Mouse (Mus musculus): Measurements from ENCODE around the gene Ciao1. TPM values are rescaled to one million over a fixed set of nuclear protein-coding genes. Genes with fewer than 3 reads are reported as not detected.
A peak's percentile ranks its signal among the peaks of the same experiment; 100 is the strongest.
"Not testable (repeated sequence)": the region's sequence is repeated elsewhere in the genome, so short reads cannot be mapped to it uniquely, and the experiment has no call there.

The Ciao1 gene
- polyA plus RNA-seq, 1 experiment = 43.8 TPM

- WGBS = 95% methylated on average over 11 of the region's 11 CpGs
- Histone ChIP-seq H3K27me3 (ENCODE audit: control insufficient read depth, insufficient read depth, low read length) (no peaks in the 10 kb centered on the region), H3K27ac (ENCODE audit: insufficient read depth, low read length) (no peak overlapping the region), H3K4me3 (ENCODE audit: extremely low read depth, insufficient read depth, insufficient read length) (no peak overlapping the region), H3K36me3 (ENCODE audit: control insufficient read depth, insufficient read depth, low read length) (peaks cover 26% of the 10 kb centered on the region), H3K4me1 (ENCODE audit: control insufficient read depth, insufficient read depth, insufficient read length) (peaks cover 3% of the 10 kb centered on the region)
- TF ChIP-seq POLR2A (IDR thresholded peaks at IDR 0.05; ENCODE audit: low read depth, low read length) (no peak), CTCF (IDR thresholded peaks at IDR 0.05; ENCODE audit: extremely low read depth, insufficient read depth, insufficient read length, insufficient replicate concordance) (no peak)
- DNase-seq (ENCODE audit: low read depth in 1 of 2, low spot score in 2 of 2) = no peak
Observed at GRCm38 (mm10) chr2:127210701-127211100, 36.9 kb downstream of the Ciao1 start.

DNA sequence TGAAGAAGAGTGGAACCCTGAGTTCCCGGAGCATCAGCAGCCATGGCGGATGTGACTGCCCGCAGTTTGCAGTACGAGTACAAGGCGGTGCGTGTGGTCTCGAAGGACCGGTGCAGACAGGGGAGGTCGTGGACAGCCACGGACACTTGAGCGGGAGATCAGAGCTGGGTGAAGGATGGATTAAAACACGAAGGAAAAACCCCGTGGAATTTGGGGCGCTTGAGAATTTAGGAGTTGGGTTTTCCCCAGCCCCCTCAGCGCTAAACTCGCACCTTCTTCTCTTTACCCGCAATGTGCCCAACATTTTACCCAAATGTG lies 39.2 kb downstream of the Ciao1 start:
- 0% methylated on average over 17 of the region's 17 CpGs for WGBS
- H3K36me3 ChIP-seq (ENCODE audit: control insufficient read depth, insufficient read depth, low read length) = peaks cover 16% of the 10 kb centered on the region

DNA sequence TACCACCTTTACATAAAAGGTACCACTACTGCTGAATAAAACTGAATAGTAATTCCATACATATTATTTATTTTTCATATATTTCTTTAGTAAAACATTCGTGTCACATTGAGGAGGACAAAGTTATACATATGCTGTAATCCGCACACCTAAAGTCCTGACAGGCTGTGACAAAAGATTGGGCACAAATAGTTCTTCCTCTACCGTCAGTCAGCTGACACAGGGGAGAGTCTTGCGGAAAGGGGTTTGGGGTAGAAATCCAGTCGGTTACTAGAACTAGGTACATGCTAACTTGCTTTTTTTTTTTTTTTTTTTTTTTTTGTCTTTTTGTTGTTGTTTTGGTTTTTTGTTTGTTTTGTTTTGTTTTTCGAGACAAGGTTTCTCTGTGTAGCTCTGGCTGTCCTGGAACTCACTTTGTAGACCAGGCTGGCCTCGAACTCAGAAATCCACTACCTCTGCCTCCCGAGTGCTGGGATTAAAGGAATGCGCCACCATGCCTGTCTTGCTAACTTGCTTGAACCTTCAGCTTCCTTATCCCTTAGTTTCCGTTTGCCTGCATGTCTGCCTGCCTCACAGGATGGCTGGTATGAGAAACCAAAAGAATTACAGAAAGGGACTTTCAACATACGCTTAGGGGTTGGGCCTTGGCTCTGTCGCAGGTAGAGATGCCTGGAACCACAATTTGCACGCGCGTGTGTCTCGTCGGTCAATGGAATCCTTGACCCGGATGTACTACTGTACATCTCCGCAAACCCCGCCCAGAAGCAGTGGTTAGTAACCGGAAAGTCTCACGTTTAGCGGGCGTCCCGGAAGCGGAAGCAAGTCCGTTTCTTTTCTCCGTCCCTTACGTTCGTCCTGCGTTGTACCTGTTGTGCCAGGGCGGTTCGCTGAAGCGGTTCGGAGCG lies 39.8 kb downstream of the Ciao1 start, which contains the start of the genes 1810024B03Rik and Snrnp200:
Gene 1810024B03Rik (minus strand): TSS at position 734 of the 905 bp plus-strand sequence.
Gene Snrnp200 (plus strand): TSS at position 840 of the 905 bp plus-strand sequence.
- TF ChIP-seq CTCF (IDR thresholded peaks at IDR 0.05; ENCODE audit: extremely low read depth, insufficient read depth, insufficient read length, insufficient replicate concordance) (no peak), POLR2A (IDR thresholded peaks at IDR 0.05; ENCODE audit: low read depth, low read length) (peak; percentile 56)
- H3K27ac ChIP-seq (ENCODE audit: insufficient read depth, low read length) = peak within 1 kb of the TSS; percentile 82
- DNase-seq (ENCODE audit: low read depth in 1 of 2, low spot score in 2 of 2) = peak; percentile 91 to 97
- WGBS = 10% methylated on average over 36 of the region's 36 CpGs
- peak within 1 kb of the TSS; percentile 91 for H3K4me3 ChIP-seq (ENCODE audit: extremely low read depth, insufficient read depth, insufficient read length)
- no peaks in the 10 kb centered on the region for H3K27me3 ChIP-seq (ENCODE audit: control insufficient read depth, insufficient read depth, low read length)
- peaks cover 15% of the 10 kb centered on the region for H3K36me3 ChIP-seq (ENCODE audit: control insufficient read depth, insufficient read depth, low read length)
- H3K4me1 ChIP-seq (ENCODE audit: control insufficient read depth, insufficient read depth, insufficient read length) = peaks cover 3% of the 10 kb centered on the region

More for the DNA sequence above, 39.2 kb downstream of the Ciao1 start:
- TF ChIP-seq POLR2A (IDR thresholded peaks at IDR 0.05; ENCODE audit: low read depth, low read length) (no peak), CTCF (IDR thresholded peaks at IDR 0.05; ENCODE audit: extremely low read depth, insufficient read depth, insufficient read length, insufficient replicate concordance) (no peak)
- peaks cover 3% of the 10 kb centered on the region for H3K4me1 ChIP-seq (ENCODE audit: control insufficient read depth, insufficient read depth, insufficient read length)
- H3K4me3 ChIP-seq (ENCODE audit: extremely low read depth, insufficient read depth, insufficient read length) = peak overlapping the region; percentile 91
- H3K27ac ChIP-seq (ENCODE audit: insufficient read depth, low read length) = peak overlapping the region; percentile 80
- no peak for DNase-seq (ENCODE audit: low read depth in 1 of 2, low spot score in 2 of 2)
- no peaks in the 10 kb centered on the region for H3K27me3 ChIP-seq (ENCODE audit: control insufficient read depth, insufficient read depth, low read length)

GRCm38 (mm10) chr2:127206916-127207315 lies 40.7 kb downstream of the Ciao1 start:
- Histone ChIP-seq H3K27ac (ENCODE audit: insufficient read depth, low read length) (no peak overlapping the region), H3K4me3 (ENCODE audit: extremely low read depth, insufficient read depth, insufficient read length) (no peak overlapping the region), H3K4me1 (ENCODE audit: control insufficient read depth, insufficient read depth, insufficient read length) (peaks cover 3% of the 10 kb centered on the region), H3K36me3 (ENCODE audit: control insufficient read depth, insufficient read depth, low read length) (peaks cover 9% of the 10 kb centered on the region), H3K27me3 (ENCODE audit: control insufficient read depth, insufficient read depth, low read length) (no peaks in the 10 kb centered on the region)
- 91% methylated on average over 2 of the region's 2 CpGs for WGBS
- DNase-seq (ENCODE audit: low read depth in 1 of 2, low spot score in 2 of 2) = no peak
- TF ChIP-seq CTCF (IDR thresholded peaks at IDR 0.05; ENCODE audit: extremely low read depth, insufficient read depth, insufficient read length, insufficient replicate concordance) = no peak
- no peak for TF ChIP-seq POLR2A (IDR thresholded peaks at IDR 0.05; ENCODE audit: low read depth, low read length)

- 92% methylated on average over 4 of the region's 4 CpGs for WGBS
- H3K27me3 ChIP-seq (ENCODE audit: control insufficient read depth, insufficient read depth, low read length); H3K27ac ChIP-seq (ENCODE audit: insufficient read depth, low read length); H3K36me3 ChIP-seq (ENCODE audit: control insufficient read depth, insufficient read depth, low read length); DNase-seq (ENCODE audit: low read depth in 1 of 2, low spot score in 2 of 2); H3K4me1 ChIP-seq (ENCODE audit: control insufficient read depth, insufficient read depth, insufficient read length); H3K4me3 ChIP-seq (ENCODE audit: extremely low read depth, insufficient read depth, insufficient read length): not testable (repeated sequence)
Observed at GRCm38 (mm10) chr2:127205936-127206335, 41.7 kb downstream of the Ciao1 start.

DNA sequence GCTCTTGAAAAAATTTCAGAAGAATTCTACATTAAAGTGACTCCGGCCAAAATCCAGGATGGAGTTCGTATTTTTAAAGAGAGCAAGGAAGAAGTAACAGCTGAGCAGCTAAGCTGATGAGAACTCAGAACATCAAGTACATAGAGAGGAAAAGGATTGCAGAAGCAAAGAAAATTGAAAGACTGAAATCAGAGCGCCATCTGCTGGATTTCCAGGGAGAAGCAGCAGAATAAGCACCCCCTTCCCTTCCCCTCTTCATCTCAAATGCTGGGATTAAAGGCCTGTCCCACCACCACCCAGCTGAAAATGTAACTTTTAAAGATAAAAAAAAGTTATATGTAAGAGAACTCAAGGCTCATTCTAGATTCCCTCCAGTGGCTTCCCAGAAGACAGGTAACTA lies 42.7 kb downstream of the Ciao1 start:
- peak; percentile 52; the same call in 1 of the 2 replicates for TF ChIP-seq CTCF (IDR thresholded peaks at IDR 0.05; ENCODE audit: extremely low read depth, insufficient read depth, insufficient read length, insufficient replicate concordance)
- TF ChIP-seq POLR2A (IDR thresholded peaks at IDR 0.05; ENCODE audit: low read depth, low read length) = no peak
- H3K27ac ChIP-seq (ENCODE audit: insufficient read depth, low read length) = no peak overlapping the region
- peak; percentile 46 to 53 for DNase-seq (ENCODE audit: low read depth in 1 of 2, low spot score in 2 of 2)
- no peaks in the 10 kb centered on the region for H3K27me3 ChIP-seq (ENCODE audit: control insufficient read depth, insufficient read depth, low read length)
- H3K4me1 ChIP-seq (ENCODE audit: control insufficient read depth, insufficient read depth, insufficient read length) = peaks cover 3% of the 10 kb centered on the region
- 30% methylated on average over 3 of the region's 3 CpGs for WGBS
- H3K36me3 ChIP-seq (ENCODE audit: control insufficient read depth, insufficient read depth, low read length) = no peaks in the 10 kb centered on the region; the same call in none of the 2 replicates
- H3K4me3 ChIP-seq (ENCODE audit: extremely low read depth, insufficient read depth, insufficient read length) = no peak overlapping the region

Other genes with a start within 250 kb of the Ciao1 start
- 1.6 and 2.5 TPM in 2 replicates for gene Ap4e1, start 239.1 kb downstream of the Ciao1 start, polyA plus RNA-seq (2012; rRNA removed)
- gene Blvra, start 177.2 kb downstream of the Ciao1 start, polyA plus RNA-seq (2012; rRNA removed) = 7.3 and 11.3 TPM in 2 replicates
- 2.5 and 2.8 TPM in 2 replicates for gene Ncaph, start 113.9 kb downstream of the Ciao1 start, polyA plus RNA-seq (2012; rRNA removed)
- gene Itpripl1, start 104.4 kb downstream of the Ciao1 start, polyA plus RNA-seq (2012; rRNA removed) = 12.3 and 13.6 TPM in 2 replicates
- 0.60 and 0.76 TPM in 2 replicates for gene 1810024B03Rik, start 39.5 kb downstream of the Ciao1 start, polyA plus RNA-seq (2012; rRNA removed)
- 39.6 and 42.0 TPM in 2 replicates for gene Snrnp200, start 39.4 kb downstream of the Ciao1 start, polyA plus RNA-seq (2012; rRNA removed)
- 59.9 and 88.7 TPM in 2 replicates for gene Tmem127, start 92 bp upstream of the Ciao1 start, polyA plus RNA-seq (2012; rRNA removed)
- gene Stard7, start 22.4 kb upstream of the Ciao1 start, polyA plus RNA-seq (2012; rRNA removed) = 22.2 and 33.5 TPM in 2 replicates
- gene Dusp2, start 88.3 kb upstream of the Ciao1 start, polyA plus RNA-seq (2012; rRNA removed) = 116 and 178 TPM in 2 replicates
- 0.08 TPM in 2 replicates for gene Astl, start 90.8 kb upstream of the Ciao1 start, polyA plus RNA-seq (2012; rRNA removed)
- gene Adra2b, start 115.4 kb upstream of the Ciao1 start, polyA plus RNA-seq (2012; rRNA removed) = 1.2 and 1.3 TPM in 2 replicates
- gene Gpat2, start 177.4 kb upstream of the Ciao1 start, polyA plus RNA-seq (2012; rRNA removed) = 0.32 and 0.34 TPM in 2 replicates
- gene Fahd2a, start 196.7 kb upstream of the Ciao1 start, polyA plus RNA-seq (2012; rRNA removed) = 7.8 and 8.3 TPM in 2 replicates

Data from spleen, adult 2 months (tissue).